Mouse (Mus musculus): ENCODE data around the gene Cdh6.
A peak's percentile ranks its signal among the peaks of the same experiment; 100 is the strongest.

The Cdh6 gene

DNA sequence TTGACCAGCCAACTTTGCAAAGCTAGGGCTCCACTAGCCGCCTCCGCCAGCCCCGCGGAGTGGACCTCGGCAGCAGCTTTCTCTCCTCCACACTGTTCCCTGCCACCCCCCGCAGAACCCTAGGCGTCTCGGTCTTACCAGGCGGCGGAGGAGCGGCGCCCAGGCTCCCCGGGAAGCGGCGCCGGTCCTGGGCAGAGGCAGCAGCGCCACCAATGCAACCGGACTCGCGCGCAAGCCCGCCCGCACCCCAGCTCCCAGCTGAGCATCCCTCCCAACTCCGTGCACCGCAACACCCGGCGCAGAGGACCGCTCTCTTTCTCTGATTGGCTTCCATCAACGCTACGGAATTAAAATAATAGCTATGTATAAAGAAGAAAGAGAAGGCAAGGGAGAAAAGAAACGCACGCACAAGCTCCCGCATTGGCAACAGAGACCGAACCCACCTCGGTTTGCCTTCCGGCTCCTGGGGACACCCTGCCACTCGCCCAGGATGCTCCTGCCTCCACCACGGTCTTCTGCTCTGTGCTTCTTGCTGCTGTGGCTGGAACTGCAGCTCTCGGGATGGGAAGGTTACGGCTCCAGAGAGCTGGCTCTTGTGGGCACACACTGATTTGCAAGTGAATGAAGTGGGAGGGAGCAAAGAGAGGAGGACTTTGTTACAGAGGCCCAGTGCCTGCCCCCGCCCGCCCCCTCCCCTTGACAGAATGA is at the start of gene Cdh6:
Cdh6 (minus strand) TSS at position 605 of the 708 bp plus-strand sequence.
- peak; percentile 64 for DNase-seq

GRCm38 (mm10) chr15:13219727-13220454 is 46.4 kb upstream of the Cdh6 start:
- DNase-seq: no peak

GRCm38 (mm10) chr15:13217800-13218199 is 44.3 kb upstream of the Cdh6 start:
- DNase-seq: no peak

DNA sequence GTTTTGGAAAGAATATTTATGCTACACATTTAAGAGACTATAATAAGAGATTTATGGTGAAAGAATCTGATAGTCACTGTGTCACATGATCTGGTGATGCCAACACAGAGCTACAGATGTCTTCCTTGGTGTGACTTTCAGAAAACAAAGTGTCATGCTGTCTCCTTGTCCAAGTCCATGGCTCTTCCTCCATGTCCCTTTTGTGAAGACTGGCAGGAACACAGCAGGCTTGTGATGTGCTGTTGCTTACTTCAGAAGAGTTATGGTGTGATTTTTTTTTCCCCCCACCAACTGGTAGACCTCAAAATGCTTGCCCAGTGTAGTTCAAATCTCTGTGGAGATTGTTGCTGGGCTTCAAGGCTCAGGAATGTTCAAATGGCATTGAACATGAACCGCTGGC is 43.7 kb upstream of the Cdh6 start:
- DNase-seq: no peak

DNA sequence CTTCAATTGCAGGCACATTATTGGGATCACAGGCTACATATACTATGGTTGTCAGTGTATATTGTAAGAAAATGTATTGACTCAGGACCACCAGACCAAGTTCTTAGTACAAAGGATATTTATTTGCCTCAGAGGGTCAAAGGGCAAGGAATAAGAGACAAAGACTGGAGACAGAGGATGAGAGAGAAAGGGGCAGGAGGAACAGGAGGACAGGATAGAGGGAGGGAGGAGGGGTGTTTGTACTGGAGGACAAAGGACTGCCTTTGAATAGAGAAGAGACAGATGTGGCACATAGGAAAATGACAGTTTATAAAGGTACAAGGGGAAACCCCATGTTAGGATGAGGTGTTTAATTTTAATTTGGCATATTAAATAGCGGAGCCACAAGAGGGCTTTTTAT is 39.5 kb upstream of the Cdh6 start:
- no peak for DNase-seq

DNA sequence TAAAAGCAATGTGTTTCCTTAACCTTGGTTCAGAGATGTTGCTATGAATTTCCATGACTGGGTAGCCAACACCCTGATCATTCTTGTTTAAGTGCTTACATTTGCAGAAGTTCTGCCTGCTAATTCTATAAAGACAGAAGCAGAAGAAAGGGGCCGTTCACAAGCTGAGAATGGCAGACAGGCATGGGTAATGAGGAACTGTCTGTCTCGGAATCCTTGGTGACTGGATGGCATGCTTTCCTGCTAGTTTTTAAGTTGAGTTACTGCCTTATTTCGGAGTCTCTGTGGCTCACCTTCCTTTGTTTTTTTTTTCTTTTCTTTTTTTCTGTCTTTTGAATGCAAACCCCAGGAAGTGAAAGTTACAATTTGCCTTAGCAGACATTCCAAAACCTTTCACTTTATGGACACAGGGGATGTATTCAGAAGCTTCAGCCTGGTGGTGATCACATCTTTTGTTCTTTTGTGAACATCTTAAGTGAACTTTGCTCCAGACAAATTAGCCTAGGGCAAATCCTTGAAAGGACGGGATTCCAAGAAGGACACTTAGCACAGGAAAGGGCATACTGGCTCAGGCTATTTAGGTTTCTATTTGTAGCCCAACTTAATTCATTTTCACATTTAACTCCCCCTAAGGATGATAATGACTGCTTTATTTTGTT is 38.7 kb upstream of the Cdh6 start:
- no peak for DNase-seq

- DNase-seq: no peak
Measured at GRCm38 (mm10) chr15:13210186-13210585, 36.7 kb upstream of the Cdh6 start.

DNA sequence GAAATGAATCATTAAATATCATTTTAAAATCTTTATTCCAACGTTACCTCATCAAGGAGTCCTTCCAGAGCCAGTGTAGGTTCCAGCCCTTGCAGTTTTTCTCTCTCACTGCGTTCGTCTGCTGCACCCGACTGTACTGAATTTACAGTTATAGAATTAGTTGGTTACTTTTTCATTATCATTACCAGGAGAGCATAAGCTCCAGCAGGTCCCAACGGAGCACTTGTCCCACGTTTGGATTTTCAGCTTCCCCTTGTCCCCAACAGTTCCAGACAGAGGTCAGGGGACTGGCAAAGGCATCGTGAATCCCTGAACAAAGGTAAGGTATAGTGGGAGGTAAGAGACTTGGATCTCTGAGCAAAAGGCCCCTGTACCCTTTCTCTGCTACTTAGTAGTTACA is 35.2 kb upstream of the Cdh6 start:
- no peak for DNase-seq

DNA sequence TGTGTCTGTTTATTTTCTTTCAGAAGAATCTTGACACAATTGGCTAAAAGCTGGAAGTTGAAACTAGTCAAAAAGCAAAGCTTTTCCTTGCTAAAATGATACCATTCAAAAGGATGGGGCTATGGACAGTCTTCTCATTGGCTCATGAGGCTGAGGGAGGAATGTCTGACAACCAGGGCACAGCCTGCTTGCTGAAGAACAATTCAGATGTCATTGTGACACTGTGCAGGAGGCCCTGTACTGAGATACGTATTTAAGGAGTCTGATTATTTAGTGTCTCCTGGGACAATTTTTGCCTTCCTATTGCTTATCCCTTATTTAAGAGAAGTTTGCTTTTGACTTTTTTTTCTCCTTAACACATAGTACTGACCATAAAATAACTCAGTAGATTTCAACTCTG is 22.8 kb upstream of the Cdh6 start:
- DNase-seq: no peak

DNA sequence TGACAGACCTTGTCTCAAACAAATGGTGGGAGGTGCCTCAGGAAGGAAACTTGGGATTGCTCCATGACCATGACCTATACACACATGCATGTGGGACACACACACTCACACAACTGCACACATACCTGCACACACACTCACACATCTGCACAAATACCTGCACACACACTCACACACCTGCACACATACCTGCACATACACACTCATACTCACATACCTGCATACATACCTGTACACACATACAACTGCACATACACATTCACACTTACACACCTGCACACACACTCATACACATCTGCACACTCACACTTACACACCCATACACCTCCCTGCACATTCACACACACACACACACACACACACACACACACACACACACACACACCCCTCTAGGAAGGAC is 20.6 kb upstream of the Cdh6 start:
- no peak for DNase-seq

GRCm38 (mm10) chr15:13193076-13193475 is 19.6 kb upstream of the Cdh6 start:
- DNase-seq: no peak

DNA sequence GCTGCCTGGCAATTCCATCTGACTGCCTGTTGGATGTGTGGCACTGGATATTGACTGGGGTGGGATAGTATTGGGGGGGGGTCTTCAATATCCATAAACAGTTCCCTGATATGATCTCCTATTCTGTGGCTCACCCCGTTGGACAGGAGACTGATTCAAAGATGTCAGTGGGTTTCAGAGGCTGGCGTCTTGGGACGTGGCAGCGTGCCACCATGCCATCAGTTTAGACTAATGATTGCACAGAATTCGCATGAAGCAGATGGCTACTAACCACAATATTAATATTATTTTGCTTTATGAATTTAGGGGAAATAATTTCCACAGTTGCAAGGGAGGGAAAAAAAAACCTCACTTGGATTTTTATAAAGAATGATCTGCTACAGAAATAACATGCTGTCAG is 10.2 kb upstream of the Cdh6 start:
- DNase-seq: no peak

GRCm38 (mm10) chr15:13181430-13181829 is 8.0 kb upstream of the Cdh6 start:
- DNase-seq: no peak

DNA sequence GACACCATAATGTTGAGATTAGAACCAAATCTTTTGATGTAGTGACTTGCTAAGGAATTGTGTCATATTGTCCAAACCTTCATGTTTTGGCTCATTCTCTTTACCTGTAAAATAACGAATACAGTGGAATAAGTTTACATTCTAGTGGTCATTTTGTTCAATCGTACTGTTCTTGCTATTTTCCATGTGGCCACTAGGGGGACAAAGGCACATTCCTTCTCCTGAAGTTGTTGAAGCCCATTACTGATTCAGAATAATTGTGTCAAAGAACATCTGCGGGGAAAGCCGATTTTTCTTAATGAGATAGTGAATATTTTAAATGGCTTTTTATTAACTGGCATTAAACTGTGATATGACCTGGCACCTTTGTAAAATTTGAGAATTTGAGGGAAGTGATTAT is 7.5 kb upstream of the Cdh6 start:
- no peak for DNase-seq

DNA sequence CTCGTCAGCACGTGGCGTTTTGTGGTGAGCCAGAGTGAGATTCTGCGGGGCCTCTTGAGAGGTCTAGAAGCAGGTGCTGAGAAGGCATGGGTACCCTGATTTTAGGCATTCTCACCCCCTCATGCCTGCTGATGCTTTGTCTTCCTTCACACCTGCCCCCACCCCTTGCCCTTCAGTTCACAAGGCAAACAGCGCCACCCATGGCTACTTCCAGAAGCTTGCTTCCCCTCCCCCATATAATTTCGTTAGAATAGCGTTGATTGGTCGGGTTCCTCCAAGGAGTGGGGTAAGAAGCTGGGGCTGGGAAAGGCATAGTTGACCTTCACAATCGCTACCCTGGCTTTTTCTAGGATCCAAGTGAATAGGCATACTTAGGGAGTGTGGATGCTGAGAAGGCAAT is 2.5 kb upstream of the Cdh6 start:
- no peak for DNase-seq

DNA sequence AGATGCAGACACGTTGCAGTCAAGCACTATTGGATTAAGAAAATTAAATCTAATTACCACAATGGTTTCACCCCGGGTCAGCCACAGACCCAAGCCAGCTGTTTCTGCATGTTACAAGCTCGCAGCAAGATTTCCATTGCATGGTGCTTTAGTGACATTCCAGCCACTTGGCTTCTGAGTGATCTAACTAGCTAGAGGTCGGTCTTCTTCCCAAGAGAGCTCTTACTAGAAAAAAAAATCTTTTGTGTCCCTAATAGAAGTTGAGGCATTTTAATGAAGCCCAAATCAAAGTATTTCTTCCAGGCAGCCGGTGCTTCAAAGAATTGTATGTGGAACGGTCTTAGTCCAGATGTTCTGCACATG is 1.1 kb upstream of the Cdh6 start:
- DNase-seq: no peak

DNA sequence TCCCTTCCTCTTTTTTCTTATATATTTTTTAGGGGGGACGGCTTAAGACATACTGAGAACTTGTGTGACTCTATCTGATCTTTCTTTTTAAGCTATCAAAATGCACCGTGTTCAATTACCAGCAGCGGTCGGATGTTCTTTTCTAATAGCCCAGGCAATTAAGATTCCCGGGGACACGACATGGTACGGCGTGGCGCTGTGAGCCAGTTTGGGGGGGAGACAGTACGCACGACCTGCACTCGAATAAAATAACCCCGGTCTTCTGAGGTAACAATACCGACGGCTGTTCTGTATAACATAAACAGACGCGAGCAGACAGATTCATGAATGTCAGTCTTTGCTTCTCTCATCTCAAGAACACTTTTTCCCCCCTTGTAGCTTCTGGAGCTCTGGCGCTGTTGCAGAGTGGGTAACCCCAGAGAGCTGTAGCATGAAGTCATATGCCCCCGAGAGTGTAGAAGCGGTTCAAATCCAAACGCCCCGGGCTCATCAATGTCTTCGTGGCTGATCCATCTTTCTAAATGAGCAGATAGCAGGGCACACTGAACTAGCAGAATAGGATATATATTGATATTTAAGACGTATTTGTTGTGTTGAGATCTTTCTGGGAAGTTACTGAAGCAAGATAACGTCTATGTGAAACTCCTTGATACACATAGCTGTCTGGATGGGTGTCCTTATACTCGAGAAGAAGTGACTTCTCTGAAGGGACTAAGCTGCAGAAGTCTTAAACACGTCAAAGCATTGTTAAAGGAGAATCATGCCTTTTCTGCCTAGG is 554 bp upstream of the Cdh6 start:
- peak; percentile 15 for DNase-seq

DNA sequence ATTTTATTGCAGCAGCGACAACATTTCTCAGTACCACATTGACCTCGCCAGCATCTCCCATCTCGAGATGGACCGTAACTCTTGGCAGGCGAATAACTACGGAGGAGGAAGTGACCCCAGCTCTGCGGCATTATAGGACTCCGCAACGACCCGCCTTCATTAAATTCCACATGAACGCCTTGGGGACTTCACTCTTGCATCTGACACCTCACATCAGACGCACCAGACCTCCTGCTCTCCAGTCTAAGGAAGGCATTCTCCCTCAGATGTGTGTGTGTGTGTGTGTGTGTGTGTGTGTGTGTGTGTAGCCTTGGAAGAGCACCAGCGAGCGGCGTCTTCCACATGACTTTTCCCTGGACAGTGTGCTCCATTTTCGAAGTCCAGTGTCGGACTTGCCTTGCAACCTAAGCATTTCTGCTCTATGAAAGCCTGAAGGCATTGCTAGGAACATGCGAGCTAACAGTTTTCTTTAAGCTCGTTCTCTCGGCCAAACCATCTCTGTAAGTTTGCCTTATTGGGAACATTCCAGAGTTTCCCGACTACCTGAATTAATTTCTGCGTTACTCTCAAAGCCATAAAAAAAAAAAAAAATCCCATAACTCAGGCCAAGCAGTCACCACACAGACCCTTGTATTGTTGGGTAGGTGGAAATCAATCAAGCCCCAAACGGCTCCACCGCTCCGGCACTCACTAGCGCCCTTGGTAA is 957 bp downstream of the Cdh6 start:
- peak; percentile 8 for DNase-seq

- DNase-seq: no peak
Measured at GRCm38 (mm10) chr15:13171486-13172364, 1.8 kb downstream of the Cdh6 start.

DNA sequence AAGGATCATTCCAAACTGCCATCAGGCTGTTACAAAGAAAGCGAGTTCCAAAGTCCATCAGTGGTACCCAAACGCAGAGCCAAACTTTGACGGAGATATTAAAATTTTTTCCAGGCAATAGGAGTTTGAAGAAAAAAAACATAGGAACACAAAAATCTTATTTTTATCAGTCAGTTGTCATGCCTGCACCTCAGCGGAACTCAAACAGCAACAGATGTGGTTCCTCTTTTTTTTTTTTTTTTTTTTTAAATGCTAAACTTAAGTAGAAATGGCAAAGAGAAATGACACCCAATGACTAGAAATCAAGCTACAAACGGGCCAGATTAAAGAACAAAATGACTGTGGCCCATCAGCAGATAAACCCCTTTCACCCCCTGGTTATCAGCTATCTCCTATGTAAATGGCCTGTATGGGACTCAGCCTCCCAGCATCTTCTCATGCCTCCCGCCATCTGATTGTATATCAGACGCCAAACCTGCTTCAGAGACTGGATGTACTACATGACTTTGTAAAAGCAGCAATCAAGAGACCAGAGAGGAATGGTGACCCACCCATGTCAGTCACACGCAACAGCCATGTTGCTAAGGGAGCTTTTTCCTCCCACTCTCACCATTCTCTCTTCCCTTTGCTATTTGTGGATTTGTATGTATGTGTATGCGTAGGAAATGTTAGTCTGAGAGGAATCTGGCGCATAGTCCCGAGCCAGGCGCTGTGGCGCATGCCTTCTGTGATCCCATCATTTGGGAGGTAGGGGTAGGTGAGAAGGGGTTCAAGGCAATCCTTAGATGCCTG is 8.2 kb downstream of the Cdh6 start:
- DNase-seq: no peak

- DNase-seq: no peak
Measured at GRCm38 (mm10) chr15:13155820-13156219, 17.7 kb downstream of the Cdh6 start.

All from right cerebral cortex, postnatal 4 days (tissue).